10 mouse cellular contexts compared by ENCODE assay signal in the genomic region with DNA sequence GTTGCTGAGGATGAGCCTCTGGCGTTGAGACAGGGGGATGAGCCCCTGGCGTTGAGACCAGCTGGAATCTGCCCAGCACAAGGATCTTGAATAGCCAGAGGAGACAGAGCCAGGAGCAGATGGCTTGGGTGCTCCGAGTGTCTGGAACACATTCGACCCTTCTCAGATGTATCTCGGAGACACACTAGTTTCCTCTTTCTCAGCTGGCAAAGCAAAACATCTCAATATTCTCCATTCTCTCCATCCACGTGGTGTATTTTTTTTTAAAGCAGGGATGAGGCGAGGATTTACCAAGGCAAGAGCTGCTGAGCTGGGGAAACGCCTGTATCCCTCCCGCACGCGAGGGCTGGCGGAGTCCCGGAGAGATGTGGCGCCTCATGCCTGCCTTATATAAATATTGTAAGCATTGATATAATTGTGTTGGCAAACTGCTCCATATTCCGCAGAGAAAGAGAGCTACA.
DNase-seq lines count a peak whose midpoint lies in the region; ATAC-seq lines count a peak whose summit lies in the region.
"Had no signal": no experiment of that assay in that cellular context is flagged by ENCODE, and none has a peak within 500 bp of the region (broad histone marks: within the 10 kb centered on the region; RNA-seq: fewer than 3 reads in every experiment).

No protein-coding gene starts in this region.

- H3K4me1 ChIP-seq in embryonic facial prominence, embryonic 12.5 days, result peaks cover 10% of the 10 kb centered on the region; the same call in 1 of the 2 replicates
- peaks cover 8% of the 10 kb centered on the region for H3K4me1 ChIP-seq in embryonic facial prominence, embryonic 10.5 days
- peaks cover 3% of the 10 kb centered on the region; the same call in 1 of the 2 replicates for H3K4me1 ChIP-seq in hindbrain, embryonic 15.5 days (replicated peaks)
- no peaks in the 10 kb centered on the region for H3K4me1 ChIP-seq in neural tube, embryonic 14.5 days (ENCODE audit: control insufficient read depth, insufficient read depth, low read length)
- H3K4me1 ChIP-seq in kidney, embryonic 15.5 days, result no peaks in the 10 kb centered on the region

- ATAC-seq in embryonic facial prominence, embryonic 12.5 days (ENCODE audit: insufficient number of reproducible peaks, insufficient read depth, low FRiP score, low TSS enrichment), result no peak
- peak; percentile 23; the same call in 1 of the 2 replicates for ATAC-seq in hindbrain, embryonic 15.5 days (ENCODE audit: low FRiP score, low read depth)
- ATAC-seq in neural tube, embryonic 14.5 days (ENCODE audit: low read depth), result peak; percentile 21; the same call in 1 of the 2 replicates
- no peak for ATAC-seq in kidney, embryonic 15.5 days (replicated peaks; ENCODE audit: low FRiP score)

- H3K27me3 ChIP-seq in embryonic facial prominence, embryonic 12.5 days, result no peaks in the 10 kb centered on the region
- H3K27me3 ChIP-seq in embryonic facial prominence, embryonic 10.5 days (replicated peaks; ENCODE audit: low read depth, poor library complexity, severe bottlenecking), result no peaks in the 10 kb centered on the region
- no peaks in the 10 kb centered on the region for H3K27me3 ChIP-seq in hindbrain, embryonic 15.5 days
- H3K27me3 ChIP-seq in neural tube, embryonic 14.5 days (ENCODE audit: control insufficient read depth, insufficient read depth, low read length), result no peaks in the 10 kb centered on the region
- no peaks in the 10 kb centered on the region for H3K27me3 ChIP-seq in kidney, embryonic 15.5 days

- H3K4me2 ChIP-seq in embryonic facial prominence, embryonic 12.5 days (replicated peaks), result no peak overlapping the region
- peak overlapping the region; percentile 18 for H3K4me2 ChIP-seq in hindbrain, embryonic 15.5 days
- no peak overlapping the region for H3K4me2 ChIP-seq in neural tube, embryonic 14.5 days (ENCODE audit: low read depth, low read length)
- H3K4me2 ChIP-seq in kidney, embryonic 15.5 days, result no peak overlapping the region

- H3K9ac ChIP-seq in embryonic facial prominence, embryonic 12.5 days, result no peak overlapping the region
- H3K9ac ChIP-seq in hindbrain, embryonic 15.5 days, result no peak overlapping the region
- H3K9ac ChIP-seq in neural tube, embryonic 14.5 days (replicated peaks; ENCODE audit: low read depth, low read length), result no peak overlapping the region
- H3K9ac ChIP-seq in kidney, embryonic 15.5 days, result no peak overlapping the region

- no peak for DNase-seq in embryonic facial prominence, embryonic 10.5 days (ENCODE audit: low spot score)
- peak; percentile 16 to 37 for DNase-seq in cerebellum, postnatal 25 days
- DNase-seq in thymus, postnatal 10 days (ENCODE audit: low spot score in 2 of 2), result no peak
- DNase-seq in kidney, adult 9 months, result no peak
- DNase-seq: adrenal gland, adult 2 months had no signal

- 68% methylated on average over 15 of the region's 15 CpGs for WGBS in embryonic facial prominence, embryonic 12.5 days
- WGBS in embryonic facial prominence, embryonic 10.5 days, result 84% methylated on average over 15 of the region's 15 CpGs
- 55% methylated on average over 15 of the region's 15 CpGs for WGBS in hindbrain, embryonic 15.5 days
- 65% methylated on average over 15 of the region's 15 CpGs for WGBS in neural tube, embryonic 14.5 days
- 73% methylated on average over 15 of the region's 15 CpGs for WGBS in kidney, embryonic 15.5 days

- no peaks in the 10 kb centered on the region for H3K36me3 ChIP-seq in embryonic facial prominence, embryonic 12.5 days
- no peaks in the 10 kb centered on the region for H3K36me3 ChIP-seq in embryonic facial prominence, embryonic 10.5 days (replicated peaks)
- no peaks in the 10 kb centered on the region for H3K36me3 ChIP-seq in hindbrain, embryonic 15.5 days
- no peaks in the 10 kb centered on the region for H3K36me3 ChIP-seq in neural tube, embryonic 14.5 days (ENCODE audit: control insufficient read depth, insufficient read depth, low read length)
- no peaks in the 10 kb centered on the region for H3K36me3 ChIP-seq in kidney, embryonic 15.5 days

- H3K9me3 ChIP-seq in embryonic facial prominence, embryonic 12.5 days, result peaks cover 4% of the 10 kb centered on the region; the same call in 1 of the 2 replicates
- H3K9me3 ChIP-seq in embryonic facial prominence, embryonic 10.5 days, result peaks cover 8% of the 10 kb centered on the region
- no peaks in the 10 kb centered on the region for H3K9me3 ChIP-seq in hindbrain, embryonic 15.5 days
- no peaks in the 10 kb centered on the region for H3K9me3 ChIP-seq in neural tube, embryonic 14.5 days (ENCODE audit: control insufficient read depth, low read length)
- H3K9me3 ChIP-seq in kidney, embryonic 15.5 days (replicated peaks), result peaks cover 7% of the 10 kb centered on the region

- no peak overlapping the region for H3K4me3 ChIP-seq in embryonic facial prominence, embryonic 12.5 days
- no peak overlapping the region for H3K4me3 ChIP-seq in embryonic facial prominence, embryonic 10.5 days
- no peak overlapping the region for H3K4me3 ChIP-seq in hindbrain, embryonic 15.5 days
- H3K4me3 ChIP-seq in neural tube, embryonic 14.5 days (ENCODE audit: low read depth, low read length), result no peak overlapping the region
- no peak overlapping the region for H3K4me3 ChIP-seq in kidney, embryonic 15.5 days (replicated peaks)

- peak overlapping the region; percentile 46; the same call in 1 of the 2 replicates for H3K27ac ChIP-seq in embryonic facial prominence, embryonic 12.5 days
- H3K27ac ChIP-seq in embryonic facial prominence, embryonic 10.5 days (replicated peaks), result no peak overlapping the region
- H3K27ac ChIP-seq in hindbrain, embryonic 15.5 days (replicated peaks), result peak overlapping the region; percentile 41; the same call in 1 of the 2 replicates
- peak overlapping the region; percentile 52; the same call in 1 of the 2 replicates for H3K27ac ChIP-seq in neural tube, embryonic 14.5 days (ENCODE audit: low read depth, low read length)
- no peak overlapping the region for H3K27ac ChIP-seq in kidney, embryonic 15.5 days
- H3K27ac ChIP-seq: macrophage had no signal

Comparison
In these comparisons a context has a peak if more than half of its experiments do, and no peak if none do; other contexts are left out.
1. H3K27ac ChIP-seq: peak in embryonic facial prominence, embryonic 12.5 days (single experiment), hindbrain, embryonic 15.5 days (single experiment) and neural tube, embryonic 14.5 days (single experiment); none in embryonic facial prominence, embryonic 10.5 days (single experiment) and kidney, embryonic 15.5 days (single experiment).
2. ATAC-seq: peak in hindbrain, embryonic 15.5 days (single experiment) and neural tube, embryonic 14.5 days (single experiment); none in embryonic facial prominence, embryonic 12.5 days (single experiment) and kidney, embryonic 15.5 days (single experiment).
3. DNase-seq: peak in cerebellum, postnatal 25 days (2 of 2); none in embryonic facial prominence, embryonic 10.5 days (single experiment), thymus, postnatal 10 days (0 of 2) and kidney, adult 9 months (single experiment).